Mouse (Mus musculus): ENCODE data around the gene Cyp2d26.

Gene Cyp2d26

DNA sequence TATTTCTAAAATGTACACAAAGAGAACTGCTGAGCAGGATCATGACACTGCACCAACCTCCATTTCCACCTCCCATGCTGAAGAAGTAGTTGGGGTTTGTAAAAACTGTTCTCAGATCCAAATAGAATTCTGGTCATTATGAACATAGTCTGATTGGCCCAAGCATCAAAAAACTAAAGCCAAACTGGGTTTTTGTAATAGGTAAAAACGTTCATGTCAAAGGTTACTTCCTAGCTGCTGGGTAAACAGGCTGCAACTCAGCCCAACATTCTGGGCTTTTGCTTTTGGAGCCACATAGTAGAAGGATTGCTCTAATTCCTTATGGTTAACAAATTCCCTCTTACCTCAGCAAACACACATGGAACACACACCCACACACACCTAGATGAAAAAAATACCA lies 46.0 kb downstream of the Cyp2d26 start:
- DNase-seq = no peak

DNA sequence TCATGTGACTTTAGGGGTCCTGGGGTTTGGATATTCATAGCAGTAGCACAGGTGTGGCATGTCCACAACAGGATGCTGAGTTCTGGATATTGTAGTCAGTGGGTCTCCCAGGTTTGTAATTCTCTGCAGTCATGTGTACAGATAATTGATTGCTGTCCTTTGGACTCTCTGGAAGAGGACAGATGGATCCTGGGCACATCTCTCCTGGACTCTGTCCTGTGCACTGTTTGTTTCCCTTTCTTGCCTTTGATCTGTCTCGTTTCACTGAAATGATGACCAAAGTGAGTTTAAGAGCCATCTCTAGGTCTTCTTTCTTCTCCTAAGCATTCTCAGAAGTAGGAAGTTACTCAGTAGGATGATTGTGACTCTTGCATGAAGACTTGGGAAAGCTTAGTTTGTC lies 46.6 kb downstream of the Cyp2d26 start:
- peak; percentile 6 for DNase-seq
